Comparison of ENCODE assay signal across 25 mouse cellular contexts in genomic region chr1:174892471-174892870, GRCm38 (mm10). TPM values are rescaled to one million over a fixed set of nuclear protein-coding genes. Genes with fewer than 3 reads are reported as not detected.
"Had no signal": no experiment of that assay in that cellular context is flagged by ENCODE, and none has a peak within 500 bp of the region (broad histone marks: within the 10 kb centered on the region; RNA-seq: fewer than 3 reads in every experiment).

No protein-coding gene starts in this region.

- H3K27ac ChIP-seq: heart, adult 2 months; heart, embryonic 13.5 days; heart, embryonic 15.5 days; hindbrain, embryonic 10.5 days; hindbrain, embryonic 12.5 days; hindbrain, embryonic 14.5 days; intestine, embryonic 15.5 days; kidney, embryonic 15.5 days; kidney, postnatal 0 days; limb, embryonic 13.5 days; limb, embryonic 15.5 days; liver, embryonic 12.5 days; liver, embryonic 14.5 days had no signal

- H3K4me3 ChIP-seq: heart, adult 2 months; heart, embryonic 13.5 days; heart, embryonic 15.5 days; hindbrain, embryonic 10.5 days; hindbrain, embryonic 12.5 days; intestine, embryonic 15.5 days; kidney, embryonic 15.5 days; limb, embryonic 13.5 days; limb, embryonic 15.5 days; liver, embryonic 12.5 days had no signal

- DNase-seq: forebrain, postnatal 0 days; heart, adult 2 months; heart, postnatal 14 days; heart, postnatal 36 days; kidney, adult 11 months; kidney, adult 2 months; kidney, adult 9 months; kidney, postnatal 14 days; kidney, postnatal 36 days; layer of hippocampus, adult 9-11 months; layer of hippocampus, postnatal 36 days; left cerebral cortex, postnatal 4 days had no signal

RNA-seq across cellular contexts. Expression of gene Grem2, which starts 29.1 kb away (rescaled TPM):
- total RNA-seq: granulocyte monocyte progenitor cell, adult 5-6 weeks had no signal
